Mouse (Mus musculus): ENCODE data around the gene Trpm6. TPM values are rescaled to one million over a fixed set of nuclear protein-coding genes. Genes with fewer than 3 reads are reported as not detected.

Trpm6 gene
- polyA plus RNA-seq, 1 experiment from 2014 or later, result 0.03 TPM

GRCm38 (mm10) chr19:18771561-18771960, 21.8 kb downstream of the Trpm6 start:
- Histone ChIP-seq H3K4me1 (replicated peaks) (no peaks in the 10 kb centered on the region), H3K27ac (replicated peaks) (no peak overlapping the region), H3K4me3 (replicated peaks) (no peak overlapping the region), H3K9me3 (replicated peaks) (no peaks in the 10 kb centered on the region), H3K27me3 (no peaks in the 10 kb centered on the region), H3K9ac (no peak overlapping the region), H3K4me2 (no peak overlapping the region), H3K36me3 (replicated peaks) (no peaks in the 10 kb centered on the region)
- ATAC-seq (ENCODE audit: insufficient read depth), result no peak
- WGBS (ENCODE audit: insufficient replicate concordance), result 43% methylated on average over 1 of the region's 1 CpGs

- ATAC-seq (ENCODE audit: insufficient read depth), result no peak
- H3K4me1 ChIP-seq (replicated peaks), result no peaks in the 10 kb centered on the region
- 65% methylated on average over 5 of the region's 5 CpGs for WGBS (ENCODE audit: insufficient replicate concordance)
- H3K4me2 ChIP-seq, result no peak overlapping the region
- H3K36me3 ChIP-seq (replicated peaks), result no peaks in the 10 kb centered on the region
- H3K27ac ChIP-seq (replicated peaks), result no peak overlapping the region
- H3K4me3 ChIP-seq (replicated peaks), result no peak overlapping the region
- no peaks in the 10 kb centered on the region for H3K9me3 ChIP-seq (replicated peaks)
- H3K9ac ChIP-seq, result no peak overlapping the region
- no peaks in the 10 kb centered on the region for H3K27me3 ChIP-seq
Measured at GRCm38 (mm10) chr19:18772888-18773488, 23.2 kb downstream of the Trpm6 start.

- Histone ChIP-seq H3K4me1 (replicated peaks) (no peaks in the 10 kb centered on the region), H3K27me3 (no peaks in the 10 kb centered on the region), H3K4me2 (no peak overlapping the region), H3K36me3 (replicated peaks) (no peaks in the 10 kb centered on the region), H3K4me3 (replicated peaks) (no peak overlapping the region), H3K9ac (no peak overlapping the region), H3K9me3 (replicated peaks) (no peaks in the 10 kb centered on the region), H3K27ac (replicated peaks) (no peak overlapping the region)
- no peak for ATAC-seq (ENCODE audit: insufficient read depth)
- whole genome bisulfite sequencing (ENCODE audit: insufficient replicate concordance), result 25% methylated on average over 1 of the region's 1 CpGs
Measured at GRCm38 (mm10) chr19:18774085-18774484, 24.3 kb downstream of the Trpm6 start.

GRCm38 (mm10) chr19:18799646-18800045, 49.9 kb downstream of the Trpm6 start:
- Histone ChIP-seq H3K4me2 (no peak overlapping the region), H3K36me3 (replicated peaks) (no peaks in the 10 kb centered on the region), H3K27me3 (no peaks in the 10 kb centered on the region), H3K27ac (replicated peaks) (no peak overlapping the region), H3K9ac (no peak overlapping the region), H3K4me3 (replicated peaks) (no peak overlapping the region), H3K9me3 (replicated peaks) (no peaks in the 10 kb centered on the region), H3K4me1 (replicated peaks) (no peaks in the 10 kb centered on the region)
- ATAC-seq (ENCODE audit: insufficient read depth), result no peak
- WGBS (ENCODE audit: insufficient replicate concordance), result 36% methylated on average over 1 of the region's 1 CpGs

GRCm38 (mm10) chr19:18811264-18811663, 61.5 kb downstream of the Trpm6 start:
- Histone ChIP-seq H3K4me1 (replicated peaks) (no peaks in the 10 kb centered on the region), H3K4me2 (no peak overlapping the region), H3K9ac (no peak overlapping the region), H3K4me3 (replicated peaks) (no peak overlapping the region), H3K9me3 (replicated peaks) (no peaks in the 10 kb centered on the region), H3K27ac (replicated peaks) (no peak overlapping the region), H3K36me3 (replicated peaks) (no peaks in the 10 kb centered on the region), H3K27me3 (no peaks in the 10 kb centered on the region)
- ATAC-seq (ENCODE audit: insufficient read depth), result no peak
- 60% methylated on average over 3 of the region's 3 CpGs for WGBS (ENCODE audit: insufficient replicate concordance)

- ATAC-seq (ENCODE audit: insufficient read depth), result no peak
- no peak overlapping the region for H3K4me3 ChIP-seq (replicated peaks)
- H3K9me3 ChIP-seq (replicated peaks), result no peaks in the 10 kb centered on the region
- no peak overlapping the region for H3K4me2 ChIP-seq
- no peak overlapping the region for H3K9ac ChIP-seq
- H3K4me1 ChIP-seq (replicated peaks), result no peaks in the 10 kb centered on the region
- 60% methylated on average over 13 of the region's 13 CpGs for WGBS (ENCODE audit: insufficient replicate concordance)
- no peaks in the 10 kb centered on the region for H3K36me3 ChIP-seq (replicated peaks)
- no peaks in the 10 kb centered on the region for H3K27me3 ChIP-seq
- H3K27ac ChIP-seq (replicated peaks), result no peak overlapping the region
Measured at GRCm38 (mm10) chr19:18815170-18815569, 65.4 kb downstream of the Trpm6 start.

- no peak overlapping the region for H3K9ac ChIP-seq
- no peak overlapping the region for H3K4me3 ChIP-seq (replicated peaks)
- H3K27me3 ChIP-seq, result no peaks in the 10 kb centered on the region
- 64% methylated on average over 2 of the region's 2 CpGs for WGBS (ENCODE audit: insufficient replicate concordance)
- H3K36me3 ChIP-seq (replicated peaks), result no peaks in the 10 kb centered on the region
- H3K27ac ChIP-seq (replicated peaks), result no peak overlapping the region
- no peak for ATAC-seq (ENCODE audit: insufficient read depth)
- no peak overlapping the region for H3K4me2 ChIP-seq
- no peaks in the 10 kb centered on the region for H3K4me1 ChIP-seq (replicated peaks)
- H3K9me3 ChIP-seq (replicated peaks), result no peaks in the 10 kb centered on the region
Measured at GRCm38 (mm10) chr19:18817425-18817824, 67.6 kb downstream of the Trpm6 start.

- Histone ChIP-seq H3K9me3 (replicated peaks) (no peaks in the 10 kb centered on the region), H3K4me2 (no peak overlapping the region), H3K27me3 (no peaks in the 10 kb centered on the region), H3K9ac (no peak overlapping the region), H3K4me3 (replicated peaks) (no peak overlapping the region), H3K27ac (replicated peaks) (no peak overlapping the region), H3K4me1 (replicated peaks) (no peaks in the 10 kb centered on the region), H3K36me3 (replicated peaks) (no peaks in the 10 kb centered on the region)
- ATAC-seq (ENCODE audit: insufficient read depth), result no peak
- 44% methylated on average over 2 of the region's 2 CpGs for WGBS (ENCODE audit: insufficient replicate concordance)
Measured at GRCm38 (mm10) chr19:18828601-18829000, 78.8 kb downstream of the Trpm6 start.

- Histone ChIP-seq H3K9me3 (replicated peaks) (no peaks in the 10 kb centered on the region), H3K4me1 (replicated peaks) (no peaks in the 10 kb centered on the region), H3K36me3 (replicated peaks) (no peaks in the 10 kb centered on the region), H3K4me2 (no peak overlapping the region), H3K9ac (no peak overlapping the region), H3K4me3 (replicated peaks) (no peak overlapping the region), H3K27me3 (no peaks in the 10 kb centered on the region), H3K27ac (replicated peaks) (no peak overlapping the region)
- 62% methylated on average over 3 of the region's 3 CpGs for WGBS (ENCODE audit: insufficient replicate concordance)
- ATAC-seq (ENCODE audit: insufficient read depth), result no peak
Measured at GRCm38 (mm10) chr19:18831196-18831595, 81.4 kb downstream of the Trpm6 start.

- Histone ChIP-seq H3K4me1 (replicated peaks) (no peaks in the 10 kb centered on the region), H3K4me2 (no peak overlapping the region), H3K9me3 (replicated peaks) (no peaks in the 10 kb centered on the region), H3K27me3 (no peaks in the 10 kb centered on the region), H3K36me3 (replicated peaks) (no peaks in the 10 kb centered on the region), H3K27ac (replicated peaks) (no peak overlapping the region), H3K4me3 (replicated peaks) (no peak overlapping the region), H3K9ac (no peak overlapping the region)
- no peak for ATAC-seq (ENCODE audit: insufficient read depth)
- WGBS (ENCODE audit: insufficient replicate concordance), result 7% methylated on average over 6 of the region's 6 CpGs
Measured at GRCm38 (mm10) chr19:18834971-18835370, 85.2 kb downstream of the Trpm6 start.

GRCm38 (mm10) chr19:18841789-18842562, 92.2 kb downstream of the Trpm6 start:
- no peak overlapping the region for H3K4me2 ChIP-seq
- no peak for ATAC-seq (ENCODE audit: insufficient read depth)
- no peak overlapping the region for H3K27ac ChIP-seq (replicated peaks)
- no peak overlapping the region for H3K4me3 ChIP-seq (replicated peaks)
- H3K9ac ChIP-seq, result no peak overlapping the region
- no peaks in the 10 kb centered on the region for H3K27me3 ChIP-seq
- 67% methylated on average over 19 of the region's 19 CpGs for WGBS (ENCODE audit: insufficient replicate concordance)
- H3K9me3 ChIP-seq (replicated peaks), result no peaks in the 10 kb centered on the region
- no peaks in the 10 kb centered on the region for H3K36me3 ChIP-seq (replicated peaks)
- no peaks in the 10 kb centered on the region for H3K4me1 ChIP-seq (replicated peaks)
